Mouse (Mus musculus): ENCODE results near the gene Cadm4.
A peak's percentile ranks its signal among the peaks of the same experiment; 100 is the strongest.

Gene Cadm4

GRCm38 (mm10) chr7:24546634-24547389 is 65.0 kb downstream of the Cadm4 start:
- Histone ChIP-seq H3K4me1 (replicated peaks; ENCODE audit: low read depth, low read length) (peaks cover 60% of the 10 kb centered on the region), H3K27me3 (ENCODE audit: insufficient read depth, low read length) (no peaks in the 10 kb centered on the region), H3K4me3 (replicated peaks; ENCODE audit: low read length) (peak overlapping the region; percentile 96), H3K9me3 (ENCODE audit: low read length) (no peaks in the 10 kb centered on the region), H3K36me3 (ENCODE audit: insufficient read depth, low read length) (peaks cover 40% of the 10 kb centered on the region)
- TF ChIP-seq POU5F1 (IDR thresholded peaks at IDR 0.05; ENCODE audit: borderline replicate concordance, low read length) (no peak), NANOG (IDR thresholded peaks at IDR 0.05; ENCODE audit: borderline replicate concordance, low read length) (no peak), CTCF (conservative IDR thresholded peaks at IDR 0.05; ENCODE audit: low read length) (no peak)

GRCm38 (mm10) chr7:24547534-24548036 is 65.8 kb downstream of the Cadm4 start:
- Histone ChIP-seq H3K36me3 (ENCODE audit: insufficient read depth, low read length) (peaks cover 48% of the 10 kb centered on the region), H3K4me3 (replicated peaks; ENCODE audit: low read length) (peak overlapping the region; percentile 96), H3K9me3 (ENCODE audit: low read length) (no peaks in the 10 kb centered on the region), H3K27me3 (ENCODE audit: insufficient read depth, low read length) (no peaks in the 10 kb centered on the region), H3K4me1 (replicated peaks; ENCODE audit: low read depth, low read length) (peaks cover 60% of the 10 kb centered on the region)
- TF ChIP-seq POU5F1 (IDR thresholded peaks at IDR 0.05; ENCODE audit: borderline replicate concordance, low read length) (no peak), CTCF (conservative IDR thresholded peaks at IDR 0.05; ENCODE audit: low read length) (no peak), NANOG (IDR thresholded peaks at IDR 0.05; ENCODE audit: borderline replicate concordance, low read length) (no peak)

DNA sequence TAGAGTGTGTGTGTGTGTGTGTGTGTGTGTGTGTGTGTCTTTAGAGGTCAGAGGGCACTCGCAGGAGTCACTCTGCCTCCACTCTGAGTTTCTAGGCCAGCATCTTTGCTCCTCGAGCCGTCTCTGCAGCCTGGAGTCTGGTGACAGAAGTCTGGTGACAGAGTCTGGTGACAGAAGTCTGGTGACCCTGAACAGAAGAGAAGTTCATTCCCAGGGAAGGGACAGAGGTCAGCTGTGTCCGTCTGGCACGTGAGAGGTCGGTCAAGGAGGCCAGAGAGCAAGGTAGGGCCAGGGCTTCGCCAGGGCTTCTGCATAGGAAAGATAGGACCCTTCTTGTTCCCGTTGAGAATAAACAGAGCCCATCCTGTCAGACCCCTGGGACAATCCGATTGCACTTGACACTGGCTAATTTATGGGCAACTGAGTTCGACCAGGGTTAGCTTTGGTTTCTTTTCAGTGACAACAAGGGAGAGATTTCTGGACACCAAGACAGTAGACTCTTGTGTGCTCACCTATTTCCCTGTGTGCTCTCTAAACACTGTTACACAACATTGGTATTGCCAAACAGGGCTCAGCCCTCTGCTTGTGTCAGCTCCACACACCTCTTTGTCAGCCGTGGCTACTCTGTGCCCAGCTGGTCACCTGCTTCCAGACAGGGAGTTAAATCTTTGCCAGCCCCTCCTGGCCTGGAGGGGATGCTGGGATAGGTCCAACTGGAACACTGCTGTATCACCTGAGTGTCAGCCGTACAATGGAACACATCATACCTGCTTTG is 70.3 kb downstream of the Cadm4 start:
- Histone ChIP-seq H3K4me1 (replicated peaks; ENCODE audit: low read depth, low read length) (peaks cover 66% of the 10 kb centered on the region), H3K36me3 (ENCODE audit: insufficient read depth, low read length) (peaks cover 91% of the 10 kb centered on the region), H3K9me3 (ENCODE audit: low read length) (peaks cover 6% of the 10 kb centered on the region; the same call in 1 of the 2 replicates), H3K4me3 (replicated peaks; ENCODE audit: low read length) (no peak overlapping the region), H3K27me3 (ENCODE audit: insufficient read depth, low read length) (no peaks in the 10 kb centered on the region)
- TF ChIP-seq POU5F1 (IDR thresholded peaks at IDR 0.05; ENCODE audit: borderline replicate concordance, low read length) (no peak), NANOG (IDR thresholded peaks at IDR 0.05; ENCODE audit: borderline replicate concordance, low read length) (no peak), CTCF (conservative IDR thresholded peaks at IDR 0.05; ENCODE audit: low read length) (no peak)

All from E14TG2a.4 (cell line).